Mouse (Mus musculus) forebrain, embryonic 16.5 days (tissue): Measurements from ENCODE around the gene Gm10477. TPM values are rescaled to one million over a fixed set of nuclear protein-coding genes. Genes with fewer than 3 reads are reported as not detected.

ENCODE experiments used
- polyA plus RNA-seq: library from polyadenylated mRNA; unstranded; fragments of >200 nt; fragmentation: Nextera tagmentation; extraction: Ambion mirVana; gene quantifications from 2 replicates; pipeline ENCODE4 v1.2.1, GENCODE M21; 2015

The Gm10477 gene
- polyA plus RNA-seq, 1 experiment from 2014 or later, result not detected

Other genes with a start within 250 kb of the Gm10477 start
- gene Zfp449, start 178.3 kb upstream of the Gm10477 start, polyA plus RNA-seq, result 6.4 and 7.0 TPM in 2 replicates
- 16.4 and 22.3 TPM in 2 replicates for gene Smim10l2a, start 150.2 kb upstream of the Gm10477 start, polyA plus RNA-seq
- gene Gm2174, start 76.8 kb upstream of the Gm10477 start, polyA plus RNA-seq, result 1.4 and 2.7 TPM in 2 replicates
- gene Ints6l, start 69.9 kb upstream of the Gm10477 start, polyA plus RNA-seq, result 16.8 and 18.2 TPM in 2 replicates
- 0.24 TPM in 1 of 2 replicates, not detected in the other for gene Gm648, start 24.9 kb downstream of the Gm10477 start, polyA plus RNA-seq
- 52.1 and 58.7 TPM in 2 replicates for gene Mmgt1, start 73.3 kb downstream of the Gm10477 start, polyA plus RNA-seq
- gene Slc9a6, start 85.0 kb downstream of the Gm10477 start, polyA plus RNA-seq, result 53.3 and 54.4 TPM in 2 replicates
- 103 and 125 TPM in 2 replicates for gene Fhl1, start 207.0 kb downstream of the Gm10477 start, polyA plus RNA-seq